Mouse (Mus musculus): ENCODE measurements around the gene Amigo3.

- TF ChIP-seq CTCF (IDR thresholded peaks at IDR 0.05; ENCODE audit: low read depth, low read length) (peak; percentile 80), POLR2A (IDR thresholded peaks at IDR 0.05; ENCODE audit: insufficient read depth, low read length) (peak; percentile 27)
Observed at GRCm38 (mm10) chr9:108052885-108053664, at the start of gene Amigo3.
